Comparison of ENCODE assay signal across 8 mouse cellular contexts in genomic region chr5:122286191-122286590, GRCm38 (mm10). TPM values are rescaled to one million over a fixed set of nuclear protein-coding genes. Genes with fewer than 3 reads are reported as not detected.
DNase-seq lines count a peak whose midpoint lies in the region; ATAC-seq and TF ChIP-seq lines count a peak whose summit lies in the region.

No protein-coding gene starts in this region.

- intact Hi-C loops in left cerebral cortex, postnatal 14 days (cut with DNase I) = no loop called here

- peaks cover 45% of the 10 kb centered on the region for H3K4me1 ChIP-seq in heart, embryonic 13.5 days
- H3K4me1 ChIP-seq in MEL (ENCODE audit: control insufficient read depth in 1 of 2, insufficient read depth in 2 of 2, low read length in 2 of 2) = peaks cover 13 to 30% of the 10 kb centered on the region in 2 experiments
- peaks cover 15% of the 10 kb centered on the region for H3K4me1 ChIP-seq in hindbrain, embryonic 12.5 days
- peaks cover 16% of the 10 kb centered on the region for H3K4me1 ChIP-seq in midbrain, embryonic 14.5 days (ENCODE audit: control insufficient read depth, insufficient read depth, low read length)

- no peak for TF ChIP-seq EP300 in MEL (IDR thresholded peaks at IDR 0.05; ENCODE audit: low read depth in 1 of 2, low read length in 2 of 2)

- no peak overlapping the region for H3K27ac ChIP-seq in heart, embryonic 13.5 days (replicated peaks)
- H3K27ac ChIP-seq in MEL (ENCODE audit: control insufficient read depth, low read depth, low read length) = no peak overlapping the region
- no peak overlapping the region for H3K27ac ChIP-seq in hindbrain, embryonic 12.5 days
- H3K27ac ChIP-seq in midbrain, embryonic 14.5 days (replicated peaks; ENCODE audit: low read depth, low read length) = no peak overlapping the region

- H3K4me2 ChIP-seq in heart, embryonic 13.5 days = peak overlapping the region; percentile 97
- no peak overlapping the region for H3K4me2 ChIP-seq in hindbrain, embryonic 12.5 days (replicated peaks)
- H3K4me2 ChIP-seq in midbrain, embryonic 14.5 days (ENCODE audit: low read length) = peak overlapping the region; percentile 84

- peaks cover 23% of the 10 kb centered on the region for H3K36me3 ChIP-seq in heart, embryonic 13.5 days
- H3K36me3 ChIP-seq in MEL (ENCODE audit: control insufficient read depth in 1 of 2, insufficient read depth in 2 of 2, low read length in 2 of 2) = peaks cover 6 to 30% of the 10 kb centered on the region in 2 experiments
- peaks cover 14% of the 10 kb centered on the region; the same call in 1 of the 2 replicates for H3K36me3 ChIP-seq in hindbrain, embryonic 12.5 days
- H3K36me3 ChIP-seq in midbrain, embryonic 14.5 days (ENCODE audit: control insufficient read depth, insufficient read depth, low read length) = no peaks in the 10 kb centered on the region

- no peaks in the 10 kb centered on the region for H3K9me3 ChIP-seq in heart, embryonic 13.5 days
- H3K9me3 ChIP-seq in MEL (replicated peaks; ENCODE audit: insufficient read depth, low read length) = no peaks in the 10 kb centered on the region
- no peaks in the 10 kb centered on the region for H3K9me3 ChIP-seq in hindbrain, embryonic 12.5 days (replicated peaks)
- no peaks in the 10 kb centered on the region; the same call in 1 of the 2 replicates for H3K9me3 ChIP-seq in midbrain, embryonic 14.5 days (ENCODE audit: control insufficient read depth, low read length)

- TF ChIP-seq POLR2A in MEL (IDR thresholded peaks at IDR 0.05; ENCODE audit: control insufficient read depth in 1 of 2, insufficient read depth in 1 of 2, low read depth in 1 of 2, low read length in 2 of 2, poor library complexity in 1 of 2) = no peak

- ATAC-seq in heart, embryonic 13.5 days (ENCODE audit: extremely low read depth, insufficient number of reproducible peaks, low FRiP score, low TSS enrichment) = no peak
- ATAC-seq in hindbrain, embryonic 12.5 days (ENCODE audit: low FRiP score) = no peak
- ATAC-seq in midbrain, embryonic 14.5 days (ENCODE audit: low FRiP score, low TSS enrichment) = no peak

- no peak for TF ChIP-seq CTCF in MEL (IDR thresholded peaks at IDR 0.05 in 2 of 3, conservative IDR thresholded peaks at IDR 0.05 in 1 of 3; ENCODE audit: control insufficient read depth in 1 of 3, insufficient read depth in 1 of 3, low read depth in 2 of 3, low read length in 3 of 3, poor library complexity in 1 of 3, severe bottlenecking in 1 of 3)

- TF ChIP-seq RAD21 in MEL (IDR thresholded peaks at IDR 0.05; ENCODE audit: low read depth, low read length) = no peak

- peaks cover 61% of the 10 kb centered on the region for H3K79me2 ChIP-seq in MEL (ENCODE audit: control insufficient read depth, insufficient read depth, low read length, poor library complexity)

- H3K4me3 ChIP-seq in heart, embryonic 13.5 days = peak overlapping the region; percentile 97
- peak overlapping the region; percentile 86 to 98; a peak in 2 of 4 replicates for H3K4me3 ChIP-seq in MEL (ENCODE audit: control insufficient read depth in 1 of 2, insufficient read depth in 1 of 2, low read depth in 2 of 2, low read length in 2 of 2)
- H3K4me3 ChIP-seq in hindbrain, embryonic 12.5 days = no peak overlapping the region
- peak overlapping the region; percentile 98; the same call in 1 of the 2 replicates for H3K4me3 ChIP-seq in midbrain, embryonic 14.5 days (replicated peaks; ENCODE audit: low read depth, low read length)

- 84% methylated on average over 10 of the region's 10 CpGs for WGBS in heart, embryonic 13.5 days
- WGBS in hindbrain, embryonic 12.5 days = 89% methylated on average over 10 of the region's 10 CpGs
- 89% methylated on average over 10 of the region's 10 CpGs for WGBS in midbrain, embryonic 14.5 days

- H3K27me3 ChIP-seq in heart, embryonic 13.5 days (replicated peaks) = no peaks in the 10 kb centered on the region
- no peaks in the 10 kb centered on the region for H3K27me3 ChIP-seq in MEL (ENCODE audit: control insufficient read depth in 1 of 2, insufficient read depth in 2 of 2, low read length in 2 of 2)
- H3K27me3 ChIP-seq in hindbrain, embryonic 12.5 days = no peaks in the 10 kb centered on the region; the same call in 1 of the 2 replicates
- H3K27me3 ChIP-seq in midbrain, embryonic 14.5 days (ENCODE audit: control insufficient read depth, insufficient read depth, low read length) = no peaks in the 10 kb centered on the region

- H3K9ac ChIP-seq in heart, embryonic 13.5 days = peak overlapping the region; percentile 97
- peak overlapping the region; percentile 14; the same call in 1 of the 2 replicates for H3K9ac ChIP-seq in MEL (ENCODE audit: control insufficient read depth, low read depth, low read length, poor library complexity, severe bottlenecking)
- H3K9ac ChIP-seq in hindbrain, embryonic 12.5 days = 0 out of 2 replicates have a peak overlapping the region, but pooled peaks have one; percentile 95
- no peak overlapping the region for H3K9ac ChIP-seq in midbrain, embryonic 14.5 days (replicated peaks; ENCODE audit: low read length)

- no peak for DNase-seq in heart, postnatal 4 days
- DNase-seq in MEL (ENCODE audit: low read depth, low spot score) = no peak
- DNase-seq in midbrain, embryonic 14.5 days = no peak
- no peak for DNase-seq in left cerebral cortex, postnatal 14 days (ENCODE audit: low spot score in 2 of 2)
- DNase-seq in frontal cortex, postnatal 10 days (ENCODE audit: low spot score in 2 of 2) = no peak
- no peak for DNase-seq in testis, postnatal 14 days (ENCODE audit: low spot score)

TF ChIP-seq in MEL, 35 proteins besides CTCF, POLR2A, EP300 and RAD21:
- no peak for TF ChIP-seq SIN3A (IDR thresholded peaks at IDR 0.05; ENCODE audit: low read length)
- TF ChIP-seq GATA1 (IDR thresholded peaks at IDR 0.05; ENCODE audit: low read depth, low read length) = no peak
- no peak for TF ChIP-seq ZKSCAN1 (IDR thresholded peaks at IDR 0.05; ENCODE audit: low read depth, low read length)
- no peak for TF ChIP-seq BHLHE40 (IDR thresholded peaks at IDR 0.05; ENCODE audit: borderline replicate concordance, low read depth, low read length)
- TF ChIP-seq ELF1 (IDR thresholded peaks at IDR 0.05; ENCODE audit: low read depth, low read length) = no peak
- no peak for TF ChIP-seq NELFE (IDR thresholded peaks at IDR 0.05; ENCODE audit: low read depth, low read length)
- TF ChIP-seq ETS1 (IDR thresholded peaks at IDR 0.05; ENCODE audit: low read depth, low read length) = no peak
- TF ChIP-seq KAT2A (conservative IDR thresholded peaks at IDR 0.05; ENCODE audit: low read depth, low read length) = no peak
- TF ChIP-seq TCF12 (IDR thresholded peaks at IDR 0.05; ENCODE audit: low read depth, low read length) = no peak
- TF ChIP-seq MAX (IDR thresholded peaks at IDR 0.05; ENCODE audit: low read length) = no peak
- TF ChIP-seq ZNF384 (IDR thresholded peaks at IDR 0.05; ENCODE audit: low read depth, low read length) = no peak
- TF ChIP-seq MAZ (IDR thresholded peaks at IDR 0.05; ENCODE audit: low read depth, low read length) = no peak
- no peak for TF ChIP-seq TBP (IDR thresholded peaks at IDR 0.05; ENCODE audit: low read depth, low read length)
- TF ChIP-seq HCFC1 (IDR thresholded peaks at IDR 0.05; ENCODE audit: low read depth, low read length) = no peak
- TF ChIP-seq MXI1 (IDR thresholded peaks at IDR 0.05; ENCODE audit: low read depth, low read length) = no peak
- no peak for TF ChIP-seq NRF1 (IDR thresholded peaks at IDR 0.05; ENCODE audit: insufficient read depth, low read depth, low read length, poor library complexity, severe bottlenecking)
- no peak for TF ChIP-seq USF2 (IDR thresholded peaks at IDR 0.05; ENCODE audit: borderline replicate concordance in 1 of 2, insufficient read depth in 1 of 2, low read depth in 1 of 2, low read length in 2 of 2)
- TF ChIP-seq GABPA (IDR thresholded peaks at IDR 0.05; ENCODE audit: low read depth, low read length) = no peak
- TF ChIP-seq ZMIZ1 (IDR thresholded peaks at IDR 0.05; ENCODE audit: low read depth, low read length) = no peak
- TF ChIP-seq POLR2AphosphoS2 (IDR thresholded peaks at IDR 0.05; ENCODE audit: low read length) = no peak

RNA-seq across cellular contexts. Expression of gene Pptc7, which starts 2.0 kb away (rescaled TPM):
- 9.1 and 9.7 TPM in 2 replicates for polyA plus RNA-seq in heart, embryonic 13.5 days (2015; fragmentation: Nextera tagmentation; extraction: Ambion mirVana)
- 10 to 100 TPM; 44.0 to 47.2 TPM for total RNA-seq in heart, postnatal 4 days (2021)
- 16.0 and 17.3 TPM in 2 replicates for total RNA-seq in MEL (2012; rRNA removed)
- polyA plus RNA-seq in MEL (2012; ENCODE audit: insufficient read depth in 1 of 2, insufficient read length in 2 of 2, low read depth in 1 of 2, low replicate concordance in 2 of 2, missing spikeins in 1 of 2) = 10 to 100 TPM in 1 of 2 experiments, not detected in 1; 22.3 TPM
- polyA plus RNA-seq in hindbrain, embryonic 12.5 days (2016; fragmentation: Nextera tagmentation; extraction: Ambion mirVana) = 10.8 and 11.1 TPM in 2 replicates
- 8.5 and 9.1 TPM in 2 replicates for polyA plus RNA-seq in midbrain, embryonic 14.5 days (2014; fragmentation: Nextera tagmentation; extraction: Ambion mirVana)
- 10 to 100 TPM; 30.4 to 31.9 TPM for total RNA-seq in left cerebral cortex, postnatal 14 days (2021)

RNA-seq across cellular contexts. Expression of gene Tctn1, which starts 21.9 kb away (rescaled TPM):
- 2.5 and 2.8 TPM in 2 replicates for polyA plus RNA-seq in heart, embryonic 13.5 days (2015; fragmentation: Nextera tagmentation; extraction: Ambion mirVana)
- 1 to 10 TPM; 6.0 to 6.1 TPM for total RNA-seq in heart, postnatal 4 days (2021)
- total RNA-seq in MEL (2012; rRNA removed) = 2.5 and 3.8 TPM in 2 replicates
- 1 to 10 TPM in 1 of 2 experiments, not detected in 1; 6.0 TPM for polyA plus RNA-seq in MEL (2012; ENCODE audit: insufficient read depth in 1 of 2, insufficient read length in 2 of 2, low read depth in 1 of 2, low replicate concordance in 2 of 2, missing spikeins in 1 of 2)
- 7.5 and 7.7 TPM in 2 replicates for polyA plus RNA-seq in hindbrain, embryonic 12.5 days (2016; fragmentation: Nextera tagmentation; extraction: Ambion mirVana)
- polyA plus RNA-seq in midbrain, embryonic 14.5 days (2014; fragmentation: Nextera tagmentation; extraction: Ambion mirVana) = 6.2 and 6.6 TPM in 2 replicates
- 10 to 100 TPM; 10.4 to 12.1 TPM for total RNA-seq in left cerebral cortex, postnatal 14 days (2021)
